Mouse (Mus musculus) retina, postnatal 7 days (tissue): ENCODE data around the gene Zfp853.

Source experiments
- DNase-seq: peaks from one replicate; pipeline ENCODE4 v3.0.0-alpha.2; 2012; ENCODE audit warnings: low read depth, low spot score

The Zfp853 gene

GRCm38 (mm10) chr5:143253186-143253880 is 40.1 kb downstream of the Zfp853 start:
- DNase-seq: no peak

GRCm38 (mm10) chr5:143252791-143253185 is 40.6 kb downstream of the Zfp853 start:
- DNase-seq: no peak

- DNase-seq: no peak
Measured at GRCm38 (mm10) chr5:143252039-143252438, 41.4 kb downstream of the Zfp853 start.

GRCm38 (mm10) chr5:143244926-143245325 is 48.5 kb downstream of the Zfp853 start:
- no peak for DNase-seq
